Mouse (Mus musculus): Measurements from ENCODE around the gene Gm4924.

Gene Gm4924

DNA sequence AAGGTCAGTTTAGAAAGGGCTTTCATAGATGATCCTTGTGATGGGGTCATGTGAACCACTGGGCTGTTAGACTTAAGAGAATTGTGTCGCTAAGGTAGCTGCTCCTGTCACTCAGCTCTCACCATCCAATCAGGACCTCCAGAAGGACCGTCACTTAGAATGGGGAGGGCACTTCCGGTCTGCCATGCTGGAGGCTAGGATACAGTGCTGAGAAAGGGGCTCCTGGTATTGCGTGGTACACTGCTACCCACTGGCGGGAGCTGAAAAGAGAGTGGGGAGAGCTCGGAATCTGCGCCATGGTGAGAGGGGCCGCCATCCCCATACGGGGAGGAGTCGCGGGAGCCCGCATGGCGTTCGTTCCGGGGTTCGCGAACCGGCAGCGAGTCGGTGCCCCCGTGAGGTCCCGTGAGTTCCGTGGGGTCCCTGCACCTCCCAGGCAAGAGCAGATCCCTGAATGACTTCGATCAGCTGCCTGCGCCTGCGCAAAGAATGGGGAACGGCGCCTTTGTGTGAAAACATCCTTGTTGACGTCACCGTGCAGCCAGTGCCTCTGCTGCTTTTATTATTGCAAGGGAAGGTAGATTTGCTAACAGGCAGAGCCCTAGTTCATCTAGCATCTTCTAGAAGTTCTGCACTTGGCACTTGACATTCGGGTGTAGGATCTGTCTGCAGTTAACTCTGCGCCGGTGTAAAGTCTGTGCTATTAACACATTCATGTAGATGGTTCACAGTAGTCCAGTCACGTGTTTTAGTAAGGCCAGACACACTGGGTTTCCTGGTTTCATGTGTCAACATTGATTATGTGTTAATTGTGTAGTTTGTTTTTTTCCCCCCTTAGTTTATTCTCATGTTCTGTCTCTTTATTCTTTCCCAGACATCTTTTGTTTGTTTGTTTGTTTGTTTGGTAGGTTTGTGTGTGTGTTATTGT is at the start of gene Gm4924:
Gene Gm4924, plus strand, starts transcription at position 173 of the 928 bp plus-strand sequence.
- in situ Hi-C loops (cut with MboI; ENCODE audit: low sequenced_read_pairs), result no loop called here

GRCm38 (mm10) chr10:82316482-82316881 is 37.6 kb upstream of the Gm4924 start, which contains the start of gene 4932415D10Rik:
Gene 4932415D10Rik (minus strand): TSS chr10:82316582.
- in situ Hi-C loops (cut with MboI; ENCODE audit: low sequenced_read_pairs), result no loop called here

DNA sequence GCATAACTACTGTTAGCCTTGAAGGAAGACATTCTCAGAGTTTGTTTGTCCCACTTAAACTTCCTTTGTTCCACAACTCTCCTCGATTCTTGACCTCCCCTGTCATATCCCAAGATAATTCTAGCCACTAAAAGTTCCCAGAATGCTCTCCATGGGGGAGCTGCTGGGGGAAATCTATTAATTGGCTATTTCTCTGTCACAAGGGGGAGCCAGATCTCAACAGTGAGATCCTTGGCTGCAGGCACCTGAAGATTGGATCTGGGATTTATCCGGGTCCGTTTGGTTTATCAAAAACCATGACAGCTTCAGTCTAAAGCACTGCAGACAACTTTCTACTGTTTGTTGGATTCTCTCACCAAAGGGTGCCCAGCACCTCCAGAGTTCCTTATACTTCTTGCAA is 33.9 kb upstream of the Gm4924 start:
- in situ Hi-C loops (cut with MboI; ENCODE audit: low sequenced_read_pairs), result no loop called here

GRCm38 (mm10) chr10:82329826-82330225 is 24.2 kb upstream of the Gm4924 start:
- in situ Hi-C loops (cut with MboI; ENCODE audit: low sequenced_read_pairs), result no loop called here

DNA sequence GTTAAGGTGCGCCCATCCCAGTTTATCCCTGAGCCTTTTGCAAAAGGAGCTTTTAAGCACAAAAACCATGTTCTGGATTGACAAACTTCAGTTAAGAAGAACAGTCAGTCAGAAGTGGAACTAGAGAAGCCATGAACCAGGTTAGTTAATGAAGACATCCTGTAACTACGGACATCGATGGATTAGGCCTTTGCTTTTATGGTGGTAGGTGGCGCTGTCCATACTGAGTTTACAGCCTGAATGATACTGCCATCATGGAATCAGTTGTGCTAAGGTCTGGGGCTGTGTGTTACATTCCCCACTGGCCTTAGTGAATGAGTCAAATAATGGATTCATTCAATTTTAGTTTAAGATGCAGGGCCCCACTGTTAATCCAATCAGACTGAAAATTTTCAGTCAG is 1.3 kb downstream of the Gm4924 start:
- in situ Hi-C loops (cut with MboI; ENCODE audit: low sequenced_read_pairs), result no loop called here

- in situ Hi-C loops (cut with MboI; ENCODE audit: low sequenced_read_pairs), result no loop called here
Measured at GRCm38 (mm10) chr10:82361911-82362310, 7.9 kb downstream of the Gm4924 start.

DNA sequence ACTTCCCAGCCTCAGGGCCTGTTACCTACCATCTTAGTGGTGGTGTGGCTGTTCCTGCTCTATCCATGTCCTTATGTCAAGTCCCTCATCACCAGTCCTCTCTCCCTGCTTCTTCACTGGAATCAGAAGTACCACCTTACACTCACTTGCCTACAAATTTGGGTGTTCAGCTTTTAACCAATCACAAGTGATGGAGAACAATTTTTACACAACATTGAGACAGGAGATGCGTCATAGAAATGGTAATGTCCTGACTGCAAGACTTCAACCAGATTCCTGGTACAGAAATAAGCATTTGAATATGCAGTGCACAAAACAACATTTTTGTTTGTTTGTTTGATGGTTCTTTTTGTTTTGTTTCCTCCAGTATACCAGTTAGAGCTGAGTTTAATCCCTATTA is 28.9 kb downstream of the Gm4924 start:
- in situ Hi-C loops (cut with MboI; ENCODE audit: low sequenced_read_pairs), result no loop called here

DNA sequence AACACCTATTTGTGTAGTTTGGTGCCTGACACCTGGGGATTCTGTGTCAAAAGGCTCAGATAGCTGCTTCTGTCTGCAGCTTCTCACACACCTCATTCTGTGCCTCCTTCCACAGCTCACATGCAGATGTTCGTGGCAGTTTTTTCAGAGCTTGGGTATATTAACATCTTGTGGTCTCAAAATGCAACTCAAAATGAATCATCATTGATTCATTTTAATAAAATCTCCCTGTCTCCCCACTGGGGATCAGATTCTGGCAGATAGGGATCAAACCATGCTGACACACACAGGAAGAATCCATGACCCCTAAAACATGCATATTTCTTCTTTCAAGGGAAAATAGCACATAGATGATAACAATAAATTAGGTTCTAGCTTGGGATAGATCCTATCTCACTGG is 55.5 kb downstream of the Gm4924 start:
- in situ Hi-C loops (cut with MboI; ENCODE audit: low sequenced_read_pairs), result no loop called here

- in situ Hi-C loops (cut with MboI; ENCODE audit: low sequenced_read_pairs), result no loop called here
Measured at GRCm38 (mm10) chr10:82423631-82424030, 69.6 kb downstream of the Gm4924 start.

Data from CH12F3 (cell line).